Mouse (Mus musculus): Measurements from ENCODE around the gene Ehbp1.

The Ehbp1 gene

GRCm38 (mm10) chr11:22276656-22277055, 65.4 kb downstream of the Ehbp1 start:
- DNase-seq = no peak

- no peak for DNase-seq
These were observed 67.9 kb downstream of the Ehbp1 start for GRCm38 (mm10) chr11:22274144-22274543.

- DNase-seq = no peak
These were observed 68.7 kb downstream of the Ehbp1 start for GRCm38 (mm10) chr11:22273378-22273777.

- DNase-seq = no peak
These were observed 70.2 kb downstream of the Ehbp1 start for GRCm38 (mm10) chr11:22271889-22272288.

GRCm38 (mm10) chr11:22269643-22270042, 72.4 kb downstream of the Ehbp1 start:
- no peak for DNase-seq

GRCm38 (mm10) chr11:22269173-22269572, 72.9 kb downstream of the Ehbp1 start:
- DNase-seq = no peak

- DNase-seq = no peak
These were observed 75.1 kb downstream of the Ehbp1 start for GRCm38 (mm10) chr11:22267014-22267413.

- no peak for DNase-seq
These were observed 86.7 kb downstream of the Ehbp1 start for GRCm38 (mm10) chr11:22255418-22255817.

GRCm38 (mm10) chr11:22249363-22249762, 92.7 kb downstream of the Ehbp1 start:
- DNase-seq = no peak

- DNase-seq = no peak
These were observed 94.4 kb downstream of the Ehbp1 start for GRCm38 (mm10) chr11:22247736-22248135.

GRCm38 (mm10) chr11:22247069-22247468, 95.0 kb downstream of the Ehbp1 start:
- DNase-seq = no peak

GRCm38 (mm10) chr11:22235558-22235957, 106.5 kb downstream of the Ehbp1 start:
- DNase-seq = no peak

GRCm38 (mm10) chr11:22234739-22235138, 107.4 kb downstream of the Ehbp1 start:
- DNase-seq = peak; percentile 23

- no peak for DNase-seq
These were observed 111.2 kb downstream of the Ehbp1 start for GRCm38 (mm10) chr11:22230906-22231305.

GRCm38 (mm10) chr11:22225619-22226018, 116.5 kb downstream of the Ehbp1 start:
- DNase-seq = no peak

- DNase-seq = no peak
These were observed 123.9 kb downstream of the Ehbp1 start for GRCm38 (mm10) chr11:22218222-22218621.

- DNase-seq = no peak
These were observed 125.2 kb downstream of the Ehbp1 start for GRCm38 (mm10) chr11:22216941-22217340.

- no peak for DNase-seq
These were observed 135.5 kb downstream of the Ehbp1 start for GRCm38 (mm10) chr11:22206611-22207010.

GRCm38 (mm10) chr11:22206191-22206590, 135.9 kb downstream of the Ehbp1 start:
- DNase-seq = no peak

- DNase-seq = no peak
These were observed 138.7 kb downstream of the Ehbp1 start for GRCm38 (mm10) chr11:22203413-22203812.

- DNase-seq = no peak
These were observed 141.0 kb downstream of the Ehbp1 start for GRCm38 (mm10) chr11:22201125-22201524.

- no peak for DNase-seq
These were observed 142.2 kb downstream of the Ehbp1 start for GRCm38 (mm10) chr11:22199881-22200280.

- no peak for DNase-seq
These were observed 143.7 kb downstream of the Ehbp1 start for GRCm38 (mm10) chr11:22198406-22198805.

GRCm38 (mm10) chr11:22197935-22198334, 144.2 kb downstream of the Ehbp1 start:
- DNase-seq = no peak

GRCm38 (mm10) chr11:22196776-22197175, 145.3 kb downstream of the Ehbp1 start:
- DNase-seq = no peak

- DNase-seq = no peak
These were observed 147.5 kb downstream of the Ehbp1 start for GRCm38 (mm10) chr11:22194607-22195006.

All from thymus, postnatal 25 days (tissue).